Mouse (Mus musculus) intestine, embryonic 15.5 days (tissue): Measurements from ENCODE around the gene Wars. TPM values are rescaled to one million over a fixed set of nuclear protein-coding genes. Genes with fewer than 3 reads are reported as not detected.
"Not testable (repeated sequence)": the region's sequence is repeated elsewhere in the genome, so short reads cannot be mapped to it uniquely, and the experiment has no call there.

Experiments used
- ATAC-seq: fragments of 200-750 bp; cut with Nextera tagmentation; 2 replicates; pipeline ENCODE4 v1.8.0; 2017; ENCODE audit warnings: moderate TSS enrichment, moderate library complexity
- H3K27ac ChIP-seq: fragments of 300-500 bp; sonication (generic); 2 replicates; pipeline ENCODE4 v1.5.1; 2015; ENCODE audit warnings: mild to moderate bottlenecking, inconsistent platforms
- H3K27me3 ChIP-seq: fragments of 300-500 bp; sonication (generic); replicated peaks from 2 replicates; pipeline ENCODE4 v1.6.1; 2015; ENCODE audit warnings: inconsistent platforms
- H3K36me3 ChIP-seq: fragments of 300-500 bp; sonication (generic); 2 replicates; pipeline ENCODE4 v1.6.1; 2015; ENCODE audit warnings: inconsistent platforms
- H3K4me1 ChIP-seq: fragments of 300-500 bp; sonication (generic); replicated peaks from 2 replicates; pipeline ENCODE4 v1.6.1; 2015; ENCODE audit warnings: inconsistent platforms
- H3K4me2 ChIP-seq: fragments of 300-500 bp; sonication (generic); replicated peaks from 2 replicates; pipeline ENCODE4 v1.6.1; 2015; ENCODE audit warnings: mild to moderate bottlenecking, inconsistent platforms
- H3K4me3 ChIP-seq: fragments of 300-500 bp; sonication (generic); replicated peaks from 2 replicates; pipeline ENCODE4 v1.5.1; 2015; ENCODE audit warnings: inconsistent platforms
- H3K9ac ChIP-seq: fragments of 300-500 bp; sonication (generic); 2 replicates; pipeline ENCODE4 v1.6.1; 2015; ENCODE audit warnings: inconsistent platforms
- H3K9me3 ChIP-seq: fragments of 300-500 bp; sonication (generic); 2 replicates; pipeline ENCODE4 v1.6.1; 2016; ENCODE audit warnings: inconsistent platforms
- WGBS: fragments of 180-500 bp; shearing (Covaris S2); methylation state at CpG from one replicate; pipeline ENCODE4 v1.1.7; 2015; 5-methylcytosine and 5-hydroxymethylcytosine counted together
- polyA plus RNA-seq: library from polyadenylated mRNA; unstranded; fragments of >200 nt; fragmentation: Nextera tagmentation; extraction: Ambion mirVana; gene quantifications from 2 replicates; pipeline ENCODE4 v1.2.1, GENCODE M21; 2015

Gene Wars
- polyA plus RNA-seq, 1 experiment from 2014 or later: 81.9 TPM

- H3K4me1 ChIP-seq: no peaks in the 10 kb centered on the region
- ATAC-seq: no peak
- no peak overlapping the region for H3K9ac ChIP-seq
- no peak overlapping the region for H3K4me2 ChIP-seq
- H3K27ac ChIP-seq: no peak overlapping the region
- H3K27me3 ChIP-seq: no peaks in the 10 kb centered on the region
- H3K36me3 ChIP-seq: 0 out of 2 replicates have a peak, but pooled peaks cover 5% of the 10 kb centered on the region
- no peaks in the 10 kb centered on the region for H3K9me3 ChIP-seq
- H3K4me3 ChIP-seq: no peak overlapping the region
- WGBS: 67% methylated on average over 4 of the region's 4 CpGs
Observed at GRCm38 (mm10) chr12:108849488-108850022, 44.4 kb downstream of the Wars start.

DNA sequence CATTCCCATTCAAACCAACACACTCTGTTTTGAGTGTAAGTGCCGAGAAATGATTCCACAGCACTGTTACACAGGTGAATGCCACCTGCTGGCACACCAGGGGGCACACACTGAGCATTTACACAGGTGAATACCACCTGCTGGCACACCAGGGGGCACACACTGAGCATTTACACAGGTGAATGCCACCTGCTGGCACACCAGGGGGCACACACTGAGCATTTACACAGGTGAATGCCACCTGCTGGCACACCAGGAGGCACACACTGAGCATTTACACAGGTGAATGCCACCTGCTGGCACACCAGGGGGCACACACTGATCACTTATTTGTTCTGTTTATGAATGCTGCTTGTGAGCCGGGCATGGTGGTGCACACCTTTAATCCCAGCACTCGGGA lies 45.9 kb downstream of the Wars start:
- H3K9me3 ChIP-seq, H3K9ac ChIP-seq, ATAC-seq, H3K27me3 ChIP-seq, H3K4me2 ChIP-seq, H3K4me3 ChIP-seq, H3K4me1 ChIP-seq, H3K27ac ChIP-seq: not testable (repeated sequence)
- peaks cover 11% of the 10 kb centered on the region; the same call in 1 of the 2 replicates for H3K36me3 ChIP-seq
- WGBS: 94% methylated on average over 3 of the region's 3 CpGs

DNA sequence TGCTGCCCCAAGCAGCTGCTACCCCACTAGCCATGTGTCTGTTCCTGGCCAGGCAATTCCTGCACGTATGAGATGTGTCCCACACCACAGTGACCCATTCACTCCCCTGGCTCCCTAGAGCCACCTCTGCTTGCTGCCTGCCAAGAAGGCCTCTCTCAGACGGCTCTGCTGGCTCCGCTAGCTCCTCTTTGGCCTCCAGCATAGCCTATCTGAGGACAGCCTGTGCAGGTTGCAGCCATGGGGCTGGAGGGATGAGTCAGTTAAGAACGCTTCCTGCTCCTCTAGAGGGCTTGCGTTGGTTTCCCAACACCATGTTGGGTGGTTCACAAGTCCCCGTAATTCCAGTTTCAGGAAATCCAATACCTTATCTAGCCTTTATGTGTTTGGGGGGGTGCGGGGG lies 51.3 kb downstream of the Wars start:
- H3K36me3 ChIP-seq: peaks cover 28% of the 10 kb centered on the region
- no peaks in the 10 kb centered on the region for H3K9me3 ChIP-seq
- no peak overlapping the region for H3K27ac ChIP-seq
- no peak for ATAC-seq
- 87% methylated on average over 7 of the region's 7 CpGs for WGBS
- H3K9ac ChIP-seq: no peak overlapping the region
- H3K4me3 ChIP-seq: no peak overlapping the region
- peaks cover 6% of the 10 kb centered on the region for H3K4me1 ChIP-seq
- no peaks in the 10 kb centered on the region for H3K27me3 ChIP-seq
- H3K4me2 ChIP-seq: no peak overlapping the region

DNA sequence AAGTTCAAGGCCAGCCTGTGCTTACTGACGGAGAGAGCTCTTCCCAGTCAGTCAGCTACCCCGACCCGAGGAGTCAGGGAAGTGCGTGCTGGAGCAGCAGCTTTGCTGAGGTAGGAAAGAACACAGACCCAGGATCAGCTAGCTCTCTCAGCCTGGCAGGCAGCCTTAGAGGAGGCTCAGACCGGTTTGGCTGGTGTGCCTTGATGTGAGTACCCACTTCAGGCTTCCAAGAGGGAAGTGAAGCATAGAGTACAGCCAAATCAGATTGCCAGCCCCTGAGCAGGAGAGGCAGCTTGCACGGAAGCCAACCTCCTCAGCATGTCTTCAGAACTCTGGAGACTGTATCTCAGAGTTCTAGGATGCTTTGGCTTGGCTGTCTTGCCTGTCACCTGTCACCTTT lies 52.8 kb downstream of the Wars start:
- Histone ChIP-seq H3K27ac (no peak overlapping the region), H3K4me2 (no peak overlapping the region), H3K4me1 (peaks cover 17% of the 10 kb centered on the region), H3K9ac (no peak overlapping the region), H3K36me3 (peaks cover 28% of the 10 kb centered on the region), H3K9me3 (no peaks in the 10 kb centered on the region), H3K4me3 (no peak overlapping the region), H3K27me3 (no peaks in the 10 kb centered on the region)
- WGBS: 82% methylated on average over 6 of the region's 6 CpGs
- ATAC-seq: no peak

DNA sequence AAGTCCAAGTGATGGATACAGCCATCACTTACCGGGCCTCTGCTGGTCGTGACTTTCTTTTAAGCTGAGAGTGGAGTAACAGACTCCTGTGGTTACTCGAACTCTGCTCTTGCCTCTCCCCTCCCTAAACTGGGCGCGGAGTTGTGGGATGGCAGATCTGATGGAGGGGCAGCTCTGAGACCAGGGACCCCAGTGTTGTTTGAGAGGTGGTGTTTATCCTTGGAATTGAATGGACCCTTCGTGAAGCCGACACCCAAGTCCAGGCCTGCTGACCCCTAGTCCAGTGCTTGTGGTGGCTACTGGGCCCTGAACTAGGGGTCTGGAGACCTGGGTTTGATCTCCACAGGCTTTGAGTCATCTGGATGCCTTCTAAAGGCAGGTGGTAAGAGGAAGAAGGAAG lies 57.3 kb downstream of the Wars start:
- Histone ChIP-seq H3K27ac (peak overlapping the region; percentile 91; the same call in 1 of the 2 replicates), H3K4me2 (peak overlapping the region; percentile 95), H3K9ac (peak overlapping the region; percentile 80), H3K4me1 (peaks cover 33% of the 10 kb centered on the region), H3K27me3 (no peaks in the 10 kb centered on the region), H3K9me3 (no peaks in the 10 kb centered on the region), H3K4me3 (peak overlapping the region; percentile 76), H3K36me3 (peaks cover 7% of the 10 kb centered on the region)
- ATAC-seq: no peak
- WGBS: 34% methylated on average over 7 of the region's 7 CpGs

GRCm38 (mm10) chr12:108835840-108836409 lies 58.0 kb downstream of the Wars start, which contains the start of the genes Slc25a29 and Slc25a47:
TSS of gene Slc25a29 (minus strand) at chr12:108835883.
TSS of gene Slc25a47 (plus strand) at chr12:108836046.
- H3K36me3 ChIP-seq: peaks cover under 1% of the 10 kb centered on the region; the same call in 1 of the 2 replicates
- ATAC-seq: peak; percentile 99
- no peaks in the 10 kb centered on the region for H3K9me3 ChIP-seq
- H3K4me3 ChIP-seq: peak within 1 kb of the TSS; percentile 76
- H3K4me1 ChIP-seq: peaks cover 33% of the 10 kb centered on the region
- no peaks in the 10 kb centered on the region for H3K27me3 ChIP-seq
- WGBS: under 1% methylated on average over 52 of the region's 53 CpGs
- H3K4me2 ChIP-seq: peak within 1 kb of the TSS; percentile 95
- H3K27ac ChIP-seq: peak within 1 kb of the TSS; percentile 91
- peak within 1 kb of the TSS; percentile 80 for H3K9ac ChIP-seq

DNA sequence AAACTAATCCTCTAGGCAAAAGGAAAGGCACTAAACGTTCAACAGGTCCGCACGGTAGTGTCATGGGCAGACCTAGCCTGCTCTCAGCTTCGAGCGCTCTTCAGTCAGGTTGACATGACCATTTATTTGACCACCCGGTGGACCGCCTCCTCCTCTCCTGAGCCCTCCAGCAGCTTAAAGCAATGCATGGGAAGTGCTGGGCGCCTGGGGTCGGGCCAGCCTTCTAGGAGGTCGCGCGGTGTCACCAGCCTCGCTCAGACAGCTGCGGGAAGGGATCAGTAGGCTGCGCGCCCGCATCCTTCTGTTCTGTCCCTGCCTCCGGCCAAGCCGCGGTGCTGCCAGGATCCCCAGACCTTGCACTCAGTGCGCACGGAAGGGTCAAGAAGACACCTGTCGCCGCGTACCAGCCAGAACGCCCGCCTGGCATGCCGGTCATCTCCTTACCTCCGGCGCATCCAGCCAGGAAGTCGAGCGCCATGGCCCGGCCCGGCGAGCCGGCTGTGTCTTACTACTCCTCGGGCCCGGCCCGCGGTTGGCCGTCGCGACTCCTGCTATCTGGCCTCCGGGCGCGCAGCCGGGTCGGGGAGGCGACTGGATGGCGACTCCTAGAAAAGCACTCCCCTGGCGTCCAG lies 58.6 kb downstream of the Wars start:
- Histone ChIP-seq H3K4me3 (peak overlapping the region; percentile 76), H3K4me2 (peak overlapping the region; percentile 95), H3K9ac (peak overlapping the region; percentile 66), H3K27me3 (no peaks in the 10 kb centered on the region), H3K27ac (no peak overlapping the region), H3K9me3 (no peaks in the 10 kb centered on the region), H3K36me3 (no peaks in the 10 kb centered on the region), H3K4me1 (peaks cover 33% of the 10 kb centered on the region)
- 2% methylated on average over 51 of the region's 51 CpGs for WGBS
- ATAC-seq: no peak

DNA sequence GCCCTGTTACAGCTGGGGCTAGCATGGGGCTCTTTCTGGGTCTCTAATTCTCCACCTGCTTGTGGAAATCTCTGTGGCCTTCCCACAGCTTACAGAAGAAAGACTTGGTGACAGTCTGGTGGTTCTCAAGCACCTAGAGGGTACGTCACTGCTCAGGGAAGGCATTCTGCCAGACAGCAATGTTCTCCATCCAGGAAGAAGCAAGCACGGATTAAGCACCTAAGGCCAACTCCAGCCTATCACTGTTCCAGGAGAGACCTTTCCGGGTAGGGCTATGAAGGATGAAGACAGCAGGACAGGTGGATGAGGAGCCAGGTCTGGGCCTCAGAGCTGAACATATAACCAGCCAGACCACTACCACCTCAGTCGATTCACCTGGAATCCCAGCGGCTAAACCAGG lies 59.2 kb downstream of the Wars start:
- Histone ChIP-seq H3K4me2 (peak overlapping the region; percentile 95), H3K4me3 (peak overlapping the region; percentile 76), H3K9me3 (no peaks in the 10 kb centered on the region), H3K27me3 (no peaks in the 10 kb centered on the region), H3K36me3 (no peaks in the 10 kb centered on the region), H3K4me1 (peaks cover 33% of the 10 kb centered on the region), H3K9ac (peak overlapping the region; percentile 66), H3K27ac (no peak overlapping the region)
- WGBS: 32% methylated on average over 5 of the region's 5 CpGs
- ATAC-seq: no peak

- ATAC-seq: no peak
- H3K9ac ChIP-seq: no peak overlapping the region
- no peaks in the 10 kb centered on the region for H3K36me3 ChIP-seq
- no peaks in the 10 kb centered on the region for H3K9me3 ChIP-seq
- 79% methylated on average over 3 of the region's 3 CpGs for WGBS
- H3K4me3 ChIP-seq: no peak overlapping the region
- H3K27ac ChIP-seq: no peak overlapping the region
- peaks cover 33% of the 10 kb centered on the region for H3K4me1 ChIP-seq
- H3K4me2 ChIP-seq: peak overlapping the region; percentile 95
- H3K27me3 ChIP-seq: no peaks in the 10 kb centered on the region
Observed at GRCm38 (mm10) chr12:108834337-108834736, 59.6 kb downstream of the Wars start.

DNA sequence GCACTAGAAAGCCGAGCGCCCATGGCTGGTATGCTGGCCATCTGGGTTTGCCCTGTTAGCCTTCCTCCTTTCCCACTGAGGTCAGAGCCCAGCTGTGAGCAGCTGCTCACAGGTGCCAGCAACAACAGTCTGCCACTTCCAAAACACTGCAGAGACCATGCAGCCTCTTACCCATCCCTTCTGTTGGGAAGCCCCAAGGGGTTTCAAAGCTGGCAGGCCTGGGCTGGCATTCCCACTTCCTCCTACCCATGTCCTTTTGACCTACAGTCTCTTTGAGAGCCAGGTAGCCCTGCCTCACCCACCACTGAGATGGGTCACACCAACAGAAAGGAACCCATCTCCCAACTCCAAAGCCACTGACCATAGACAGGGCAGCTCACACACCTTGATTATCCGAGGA lies 60.6 kb downstream of the Wars start:
- peaks cover 33% of the 10 kb centered on the region for H3K4me1 ChIP-seq
- no peak overlapping the region for H3K4me3 ChIP-seq
- H3K9me3 ChIP-seq: no peaks in the 10 kb centered on the region
- H3K27me3 ChIP-seq: no peaks in the 10 kb centered on the region
- H3K9ac ChIP-seq: no peak overlapping the region
- H3K27ac ChIP-seq: no peak overlapping the region
- no peak for ATAC-seq
- H3K36me3 ChIP-seq: no peaks in the 10 kb centered on the region
- H3K4me2 ChIP-seq: no peak overlapping the region
- 83% methylated on average over 3 of the region's 3 CpGs for WGBS

GRCm38 (mm10) chr12:108832851-108833250 lies 61.1 kb downstream of the Wars start:
- Histone ChIP-seq H3K4me2 (no peak overlapping the region), H3K27ac (no peak overlapping the region)
- WGBS: 89% methylated on average over 8 of the region's 8 CpGs

GRCm38 (mm10) chr12:108831966-108832643 lies 61.9 kb downstream of the Wars start:
- H3K36me3 ChIP-seq: no peaks in the 10 kb centered on the region
- H3K9ac ChIP-seq: no peak overlapping the region
- no peak overlapping the region for H3K4me2 ChIP-seq
- H3K4me1 ChIP-seq: peaks cover 21% of the 10 kb centered on the region
- no peaks in the 10 kb centered on the region for H3K27me3 ChIP-seq
- H3K4me3 ChIP-seq: no peak overlapping the region
- H3K9me3 ChIP-seq: no peaks in the 10 kb centered on the region
- no peak for ATAC-seq
- no peak overlapping the region for H3K27ac ChIP-seq
- 60% methylated on average over 9 of the region's 9 CpGs for WGBS

More at GRCm38 (mm10) chr12:108832851-108833250, 61.1 kb downstream of the Wars start:
- Histone ChIP-seq H3K9ac (no peak overlapping the region), H3K36me3 (no peaks in the 10 kb centered on the region), H3K9me3 (no peaks in the 10 kb centered on the region), H3K27me3 (no peaks in the 10 kb centered on the region), H3K4me1 (peaks cover 29% of the 10 kb centered on the region), H3K4me3 (no peak overlapping the region)
- no peak for ATAC-seq
